Mouse (Mus musculus) effector memory CD4-positive, alpha-beta T cell, adult 7 months (primary cell): ENCODE results near the gene Cetn4. TPM values are rescaled to one million over a fixed set of nuclear protein-coding genes. Genes with fewer than 3 reads are reported as not detected.

ENCODE experiments used
- polyA plus RNA-seq: library from polyadenylated mRNA; unstranded; fragments of 100-300 nt; shearing (Covaris generic); gene quantifications from one replicate; pipeline ENCODE4 v1.2.1, GENCODE M21; 2017

Gene Cetn4
- not detected for polyA plus RNA-seq

DNA sequence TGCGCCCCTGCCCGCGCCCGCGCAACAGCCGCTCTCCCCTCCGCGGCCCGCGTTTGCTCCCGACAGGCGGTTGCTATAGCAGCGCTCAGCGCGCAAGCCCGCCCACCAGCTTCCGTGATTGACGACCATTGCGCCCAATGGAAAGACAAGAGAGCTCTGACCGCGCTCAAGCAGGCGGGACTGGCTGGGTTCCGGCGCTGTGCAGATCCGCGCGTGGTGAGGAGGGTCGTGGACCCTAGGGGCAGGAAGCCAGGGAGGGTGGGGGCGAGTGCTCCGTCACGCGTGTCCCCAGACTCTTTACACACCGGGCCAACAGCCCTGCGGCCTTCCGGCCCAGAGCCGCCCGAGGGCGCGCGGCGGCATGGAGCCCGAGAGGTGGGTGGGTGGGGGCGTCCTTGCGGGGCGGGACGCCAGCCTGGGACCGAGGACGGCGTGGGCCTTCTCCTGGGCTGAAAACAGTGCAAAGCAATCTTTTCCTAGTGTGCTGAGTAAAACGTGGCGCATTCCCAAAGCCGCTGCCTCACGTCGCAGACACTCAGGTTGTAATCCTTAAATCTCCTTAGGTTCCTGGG lies at the start of gene Cetn4, which contains the start of gene Bbs12:
Gene Cetn4 (minus strand): TSS at position 339 of the 572 bp plus-strand sequence.
Gene Bbs12 (plus strand): TSS at position 185 of the 572 bp plus-strand sequence.

DNA sequence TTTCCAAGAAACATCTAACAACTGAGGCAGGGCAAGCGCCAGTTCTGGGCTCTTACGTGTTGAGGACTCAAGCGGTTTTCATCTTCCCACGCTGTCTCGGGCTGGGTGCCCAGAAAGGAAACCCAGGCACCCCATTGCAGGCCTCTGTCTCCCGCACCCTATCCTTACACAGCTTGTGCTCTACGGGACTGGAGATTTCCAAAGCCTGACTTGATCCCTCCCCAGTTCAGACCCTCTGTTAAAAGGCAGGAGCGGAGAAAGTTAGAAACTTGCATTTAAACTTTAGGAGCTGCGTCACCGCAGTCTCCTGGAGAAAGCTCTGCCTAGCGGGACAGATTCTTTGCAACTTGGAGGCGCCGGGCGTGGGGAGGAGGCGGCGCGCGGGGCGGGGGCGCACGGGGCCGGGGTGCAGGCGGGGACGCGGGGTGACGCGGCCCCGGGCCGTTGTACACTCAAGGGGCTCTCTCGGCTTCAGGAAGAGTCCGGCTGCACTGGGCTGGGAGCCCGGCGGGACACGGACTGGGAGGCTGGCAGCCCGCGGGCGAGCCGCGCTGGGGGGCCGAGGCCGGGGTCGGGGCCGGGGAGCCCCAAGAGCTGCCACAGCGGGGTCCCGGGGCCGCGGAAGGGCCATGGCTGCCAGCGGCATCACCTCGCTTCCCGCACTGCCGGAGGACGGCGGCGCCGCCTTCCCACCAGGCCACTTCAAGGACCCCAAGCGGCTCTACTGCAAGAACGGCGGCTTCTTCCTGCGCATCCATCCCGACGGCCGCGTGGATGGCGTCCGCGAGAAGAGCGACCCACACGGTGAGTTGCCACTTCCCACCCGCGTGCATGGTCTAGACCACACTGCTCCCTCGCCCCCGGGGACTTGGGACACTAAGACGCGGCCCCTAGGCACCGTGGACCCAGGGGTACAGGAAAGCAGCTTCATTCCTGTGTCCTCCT lies 36.0 kb upstream of the Cetn4 start, which contains the start of gene Fgf2:
Gene Fgf2 (plus strand): TSS at position 126 of the 945 bp plus-strand sequence.

Other genes with a start within 250 kb of the Cetn4 start
- not detected for gene Adad1, start 249.2 kb downstream of the Cetn4 start, polyA plus RNA-seq
- gene Il2, start 186.7 kb downstream of the Cetn4 start, polyA plus RNA-seq = 2.6 TPM
- 7.0 TPM for gene Il21, start 80.1 kb downstream of the Cetn4 start, polyA plus RNA-seq
- gene Bbs12, start 154 bp downstream of the Cetn4 start, polyA plus RNA-seq = 1.1 TPM
- 0.51 TPM for gene Fgf2, start 35.6 kb upstream of the Cetn4 start, polyA plus RNA-seq
- gene Spata5, start 107.2 kb upstream of the Cetn4 start, polyA plus RNA-seq = 51.4 TPM
- 25.5 TPM for gene Nudt6, start 107.5 kb upstream of the Cetn4 start, polyA plus RNA-seq